Mouse (Mus musculus) CD8-positive naive resting alpha-beta T cell, adult 2 months (primary cell): ENCODE data around the gene Tex14.
A peak's percentile ranks its signal among the peaks of the same experiment; 100 is the strongest.

ENCODE experiments used
- DNase-seq, 2 experiments: peaks; one replicate each; pipeline ENCODE4 v3.0.0; 2022; ENCODE audit warnings: low read depth in 2 of 2, low spot score in 2 of 2

The Tex14 gene

DNA sequence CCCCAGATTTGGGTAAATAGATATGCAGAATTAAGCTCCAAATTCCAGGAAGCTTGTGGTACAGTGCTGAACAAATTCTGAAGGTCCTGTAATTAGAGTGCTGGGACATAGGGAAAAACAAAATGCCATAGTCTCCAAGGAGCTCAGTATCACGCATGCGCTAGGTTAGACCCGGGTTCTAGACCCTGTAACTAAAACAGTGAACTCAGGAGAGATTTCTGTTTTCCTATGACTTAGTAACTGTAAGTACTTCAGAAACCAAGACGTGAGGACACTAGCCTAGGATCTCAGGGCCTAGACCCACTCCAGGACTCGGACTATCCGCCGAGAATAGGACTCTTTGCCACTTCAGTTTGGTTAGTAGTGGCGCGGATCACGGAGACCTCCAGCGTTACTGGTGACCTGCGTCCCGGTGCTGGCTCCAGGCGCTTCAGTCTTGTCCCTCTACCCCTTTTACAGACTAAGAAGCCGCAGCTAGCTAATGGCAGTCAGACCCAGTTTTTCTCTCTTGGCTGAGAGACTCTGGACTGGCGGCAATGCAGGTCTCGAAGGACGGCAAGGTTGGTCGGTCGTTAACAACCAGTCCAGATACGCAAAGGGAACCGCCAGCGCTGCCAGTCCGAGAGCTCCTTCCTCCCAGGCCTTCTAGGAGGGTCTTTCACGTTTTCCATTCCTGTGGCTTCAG, 186.1 kb downstream of the Tex14 start:
- DNase-seq, result peak; percentile 28 to 34

- DNase-seq, result peak; percentile 99 to 100
These were observed 186.9 kb downstream of the Tex14 start, which contains the start of gene Mtmr4 for GRCm38 (mm10) chr11:87591526-87592353. Gene Mtmr4 (plus strand): TSS chr11:87592162.

GRCm38 (mm10) chr11:87592354-87592695, 187.5 kb downstream of the Tex14 start:
- DNase-seq, result no peak

DNA sequence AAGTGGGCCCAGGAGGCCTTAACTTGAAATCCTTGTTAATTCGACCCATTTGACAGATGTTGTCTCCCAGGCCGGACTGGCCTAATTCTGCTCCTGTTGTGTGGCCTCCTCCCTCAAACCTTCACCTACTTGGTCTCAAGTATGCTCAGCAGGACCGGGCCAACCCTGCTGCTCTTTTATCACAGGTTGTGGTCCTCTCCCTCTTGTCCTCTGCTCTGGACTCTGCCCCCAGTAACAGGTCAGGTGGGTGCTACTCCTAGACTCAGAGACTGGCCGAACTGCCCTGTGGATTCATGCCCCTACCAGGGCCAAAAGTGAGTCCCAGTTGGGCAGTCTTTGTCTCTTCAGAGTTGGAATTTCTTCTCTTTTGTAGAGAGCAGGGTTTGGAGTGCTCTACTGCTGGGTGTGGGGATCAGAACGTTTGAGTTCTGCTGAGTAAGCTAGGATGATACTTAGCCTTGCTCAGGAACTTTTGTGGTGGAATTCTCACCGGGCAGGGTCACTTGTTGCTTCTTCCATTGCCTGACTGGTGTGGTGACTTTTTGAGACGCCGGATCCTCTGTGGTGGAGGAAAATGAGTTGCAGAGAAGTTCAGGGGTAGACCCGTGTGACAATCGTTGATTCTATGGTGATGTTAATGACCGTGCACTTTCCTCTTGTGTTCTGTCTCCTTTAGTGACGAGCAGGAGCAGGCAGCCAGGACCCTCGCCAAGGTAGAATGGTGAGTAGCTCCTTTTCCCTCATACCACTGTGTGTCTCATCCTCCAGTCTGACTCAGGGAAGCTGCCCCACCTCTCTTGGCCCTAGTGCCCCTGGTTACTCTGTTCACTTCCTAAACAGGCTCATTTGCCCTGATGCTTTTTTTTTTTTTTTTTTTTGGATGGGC, 188.1 kb downstream of the Tex14 start:
- no peak for DNase-seq

GRCm38 (mm10) chr11:87595327-87595841, 190.5 kb downstream of the Tex14 start:
- DNase-seq, result peak; percentile 34 to 35

DNA sequence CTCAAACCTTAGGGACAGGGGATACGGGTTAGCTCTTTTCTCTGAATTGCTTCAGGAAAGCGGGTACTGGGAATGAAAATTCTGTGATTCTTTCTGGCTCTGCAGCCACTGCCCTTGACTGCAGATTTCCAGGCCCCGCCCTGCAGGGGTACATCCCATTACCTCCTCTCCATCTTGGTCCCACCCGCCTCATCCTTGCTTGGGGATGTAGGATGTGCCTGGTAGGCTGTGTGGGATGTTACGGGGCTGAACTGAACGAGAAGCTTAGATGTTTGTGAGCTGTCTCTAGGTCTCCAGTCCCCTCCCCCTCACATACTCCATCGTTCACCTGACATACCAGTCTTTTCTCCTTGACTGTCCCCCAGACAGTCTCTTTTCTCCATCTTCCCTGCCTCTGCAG, 191.1 kb downstream of the Tex14 start:
- no peak for DNase-seq

GRCm38 (mm10) chr11:87596492-87596891, 191.6 kb downstream of the Tex14 start:
- DNase-seq, result no peak

DNA sequence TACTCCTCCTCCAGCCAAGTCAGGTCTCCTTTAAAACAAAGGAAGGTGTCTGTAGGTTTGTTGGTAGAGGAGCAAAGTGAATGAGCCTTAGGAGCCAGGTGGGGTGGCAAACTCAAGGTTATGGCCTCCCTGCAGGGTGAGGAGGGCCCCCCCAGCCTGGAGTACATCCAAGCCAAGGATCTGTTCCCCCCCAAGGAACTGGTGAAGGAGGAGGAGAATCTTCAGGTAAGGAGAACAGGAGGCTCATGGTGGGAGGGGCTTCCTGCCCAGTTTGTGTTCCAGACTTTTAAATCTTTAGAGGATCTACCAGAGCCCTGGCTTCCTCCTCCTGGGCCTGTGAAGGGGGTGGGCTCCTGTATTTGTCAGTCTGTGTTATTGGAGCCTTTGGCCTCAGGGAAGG, 192.2 kb downstream of the Tex14 start:
- DNase-seq, result no peak

DNA sequence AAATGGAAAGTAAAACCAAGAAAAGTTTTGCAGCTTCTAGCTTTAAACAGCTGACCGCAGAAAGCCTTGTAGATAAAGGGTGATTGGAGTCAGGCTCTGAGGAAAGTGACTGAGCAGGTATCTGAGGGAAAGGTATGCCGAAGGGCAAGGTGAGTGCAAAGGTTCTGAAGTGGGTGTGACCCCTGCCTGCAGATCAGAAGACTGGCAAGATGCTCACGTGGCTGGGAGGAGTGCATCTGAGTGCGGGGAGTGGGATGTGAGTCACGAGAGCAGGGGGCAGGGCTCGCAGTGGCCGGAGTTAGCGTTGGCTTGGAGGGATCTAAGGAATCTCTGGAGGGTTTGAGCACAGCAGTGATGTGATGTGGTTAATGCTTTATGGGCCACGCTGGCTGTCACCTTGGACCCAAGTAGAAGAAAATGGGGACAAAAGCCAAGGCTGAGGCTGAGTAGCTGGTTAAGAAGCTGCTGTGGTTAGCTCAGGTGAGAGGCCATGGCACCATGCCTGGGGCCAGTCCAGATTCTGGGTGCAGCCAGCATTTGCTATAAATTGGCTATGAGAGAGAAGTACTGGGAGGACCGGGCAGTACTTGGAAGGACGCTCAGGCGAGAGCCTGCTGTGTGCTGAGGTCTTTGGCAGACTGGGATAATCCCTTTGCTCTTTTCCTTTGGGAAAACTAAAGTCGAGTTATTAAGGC, 194.7 kb downstream of the Tex14 start:
- no peak for DNase-seq

- no peak for DNase-seq
These were observed 195.5 kb downstream of the Tex14 start for GRCm38 (mm10) chr11:87600322-87600853.

- DNase-seq, result no peak
These were observed 197.4 kb downstream of the Tex14 start for GRCm38 (mm10) chr11:87602234-87602633.

DNA sequence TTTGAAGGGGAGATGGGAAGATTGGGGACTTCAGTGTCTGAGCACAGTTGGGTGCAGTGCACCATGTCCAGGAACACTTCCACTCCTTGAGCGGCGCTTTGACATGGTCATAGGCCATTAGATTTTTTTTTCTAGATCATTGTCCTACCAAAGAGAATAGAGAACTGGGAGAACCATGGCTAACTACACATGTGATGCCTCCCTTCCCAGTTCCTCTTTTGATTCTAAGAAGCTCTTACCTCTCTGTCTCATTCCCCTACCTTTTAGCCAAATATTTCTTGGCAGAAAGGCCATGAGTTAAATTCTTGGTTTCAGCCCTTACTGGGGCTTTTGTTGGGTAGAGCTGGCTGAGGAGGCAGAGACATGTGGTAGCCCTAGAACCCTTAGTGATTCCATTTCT, 198.7 kb downstream of the Tex14 start:
- DNase-seq, result no peak
